Mouse (Mus musculus) G1E (cell line): ENCODE measurements around the gene Dvl1.

Experiments
- CTCF ChIP-seq: IDR thresholded peaks from 2 replicates; pipeline ENCODE4 v1.5.1; 2012; ENCODE audit warnings: low read depth, low read length, inconsistent platforms, mixed read lengths
- GATA1 ChIP-seq: IDR thresholded peaks from 2 replicates; pipeline ENCODE4 v1.6.1; 2012; ENCODE audit warnings: borderline replicate concordance, low read length, inconsistent platforms, mixed read lengths
- POLR2AphosphoS5 ChIP-seq: IDR thresholded peaks from 2 replicates; pipeline ENCODE4 v1.6.1; 2012; ENCODE audit warnings: low read depth, low read length, inconsistent platforms; ENCODE audit not compliant: insufficient replicate concordance

- TF ChIP-seq CTCF (no peak), GATA1 (no peak), POLR2AphosphoS5 (no peak)
Observed at GRCm38 (mm10) chr4:155905634-155906033, 58.4 kb downstream of the Dvl1 start.
